Mouse (Mus musculus): ENCODE data around the gene Ralgds. TPM values are rescaled to one million over a fixed set of nuclear protein-coding genes. Genes with fewer than 3 reads are reported as not detected.

Gene Ralgds
- polyA plus RNA-seq, 1 experiment: not detected

GRCm38 (mm10) chr2:28520581-28520980 lies 7.7 kb downstream of the Ralgds start:
- Histone ChIP-seq H3K4me1 (ENCODE audit: control insufficient read depth, insufficient read depth, low read length) (peaks cover 69% of the 10 kb centered on the region), H3K4me3 (ENCODE audit: insufficient read depth, low read depth, low read length) (no peak overlapping the region), H3K27ac (ENCODE audit: insufficient read depth, low read depth, low read length) (peak overlapping the region; percentile 81)
- 59% methylated on average over 5 of the region's 5 CpGs for WGBS
- no peak for TF ChIP-seq POLR2A (IDR thresholded peaks at IDR 0.05; ENCODE audit: insufficient read depth, low read depth, low read length)
- TF ChIP-seq CTCF (IDR thresholded peaks at IDR 0.05; ENCODE audit: insufficient read depth, low read depth, low read length): no peak

GRCm38 (mm10) chr2:28521571-28522151 lies 8.7 kb downstream of the Ralgds start:
- peak overlapping the region; percentile 81 for H3K27ac ChIP-seq (ENCODE audit: insufficient read depth, low read depth, low read length)
- 67% methylated on average over 6 of the region's 6 CpGs for WGBS
- no peak overlapping the region for H3K4me3 ChIP-seq (ENCODE audit: insufficient read depth, low read depth, low read length)
- H3K4me1 ChIP-seq (ENCODE audit: control insufficient read depth, insufficient read depth, low read length): peaks cover 75% of the 10 kb centered on the region
- no peak for TF ChIP-seq CTCF (IDR thresholded peaks at IDR 0.05; ENCODE audit: insufficient read depth, low read depth, low read length)
- no peak for TF ChIP-seq POLR2A (IDR thresholded peaks at IDR 0.05; ENCODE audit: insufficient read depth, low read depth, low read length)

GRCm38 (mm10) chr2:28522166-28522565 lies 9.2 kb downstream of the Ralgds start:
- TF ChIP-seq POLR2A (IDR thresholded peaks at IDR 0.05; ENCODE audit: insufficient read depth, low read depth, low read length): no peak
- TF ChIP-seq CTCF (IDR thresholded peaks at IDR 0.05; ENCODE audit: insufficient read depth, low read depth, low read length): no peak
- 69% methylated on average over 4 of the region's 4 CpGs for WGBS
- Histone ChIP-seq H3K4me3 (ENCODE audit: insufficient read depth, low read depth, low read length) (no peak overlapping the region), H3K4me1 (ENCODE audit: control insufficient read depth, insufficient read depth, low read length) (peaks cover 73% of the 10 kb centered on the region), H3K27ac (ENCODE audit: insufficient read depth, low read depth, low read length) (peak overlapping the region; percentile 76)

GRCm38 (mm10) chr2:28523643-28524117 lies 10.8 kb downstream of the Ralgds start:
- Histone ChIP-seq H3K27ac (ENCODE audit: insufficient read depth, low read depth, low read length) (peak overlapping the region; percentile 93), H3K4me3 (ENCODE audit: insufficient read depth, low read depth, low read length) (no peak overlapping the region), H3K4me1 (ENCODE audit: control insufficient read depth, insufficient read depth, low read length) (peaks cover 73% of the 10 kb centered on the region)
- TF ChIP-seq POLR2A (IDR thresholded peaks at IDR 0.05; ENCODE audit: insufficient read depth, low read depth, low read length) (peak; percentile 52; the same call in 1 of the 2 replicates), CTCF (IDR thresholded peaks at IDR 0.05; ENCODE audit: insufficient read depth, low read depth, low read length) (no peak)
- 13% methylated on average over 5 of the region's 5 CpGs for WGBS

GRCm38 (mm10) chr2:28524406-28524805 lies 11.5 kb downstream of the Ralgds start:
- TF ChIP-seq CTCF (IDR thresholded peaks at IDR 0.05; ENCODE audit: insufficient read depth, low read depth, low read length) (no peak), POLR2A (IDR thresholded peaks at IDR 0.05; ENCODE audit: insufficient read depth, low read depth, low read length) (no peak)
- Histone ChIP-seq H3K4me3 (ENCODE audit: insufficient read depth, low read depth, low read length) (no peak overlapping the region), H3K4me1 (ENCODE audit: control insufficient read depth, insufficient read depth, low read length) (peaks cover 71% of the 10 kb centered on the region), H3K27ac (ENCODE audit: insufficient read depth, low read depth, low read length) (peak overlapping the region; percentile 93)
- 69% methylated on average over 10 of the region's 10 CpGs for WGBS

- no peak overlapping the region for H3K4me3 ChIP-seq (ENCODE audit: insufficient read depth, low read depth, low read length)
- H3K27ac ChIP-seq (ENCODE audit: insufficient read depth, low read depth, low read length): peak overlapping the region; percentile 93
- H3K4me1 ChIP-seq (ENCODE audit: control insufficient read depth, insufficient read depth, low read length): peaks cover 77% of the 10 kb centered on the region
- WGBS: 22% methylated on average over 11 of the region's 11 CpGs
- TF ChIP-seq CTCF (IDR thresholded peaks at IDR 0.05; ENCODE audit: insufficient read depth, low read depth, low read length) (no peak), POLR2A (IDR thresholded peaks at IDR 0.05; ENCODE audit: insufficient read depth, low read depth, low read length) (no peak)
Measured at GRCm38 (mm10) chr2:28525219-28525942, 12.5 kb downstream of the Ralgds start.

- WGBS: 49% methylated on average over 12 of the region's 12 CpGs
- Histone ChIP-seq H3K4me3 (ENCODE audit: insufficient read depth, low read depth, low read length) (no peak overlapping the region), H3K4me1 (ENCODE audit: control insufficient read depth, insufficient read depth, low read length) (peaks cover 77% of the 10 kb centered on the region), H3K27ac (ENCODE audit: insufficient read depth, low read depth, low read length) (peak overlapping the region; percentile 93)
- TF ChIP-seq POLR2A (IDR thresholded peaks at IDR 0.05; ENCODE audit: insufficient read depth, low read depth, low read length) (no peak), CTCF (IDR thresholded peaks at IDR 0.05; ENCODE audit: insufficient read depth, low read depth, low read length) (peak; percentile 6; the same call in 1 of the 2 replicates)
Measured at GRCm38 (mm10) chr2:28525943-28526876, 13.3 kb downstream of the Ralgds start.

GRCm38 (mm10) chr2:28527436-28528353 lies 14.8 kb downstream of the Ralgds start:
- 85% methylated on average over 20 of the region's 20 CpGs for WGBS
- Histone ChIP-seq H3K27ac (ENCODE audit: insufficient read depth, low read depth, low read length) (no peak overlapping the region), H3K4me1 (ENCODE audit: control insufficient read depth, insufficient read depth, low read length) (peaks cover 69% of the 10 kb centered on the region), H3K4me3 (ENCODE audit: insufficient read depth, low read depth, low read length) (no peak overlapping the region)
- TF ChIP-seq CTCF (IDR thresholded peaks at IDR 0.05; ENCODE audit: insufficient read depth, low read depth, low read length) (no peak), POLR2A (IDR thresholded peaks at IDR 0.05; ENCODE audit: insufficient read depth, low read depth, low read length) (no peak)
